Mouse (Mus musculus): ENCODE measurements around the gene Pdcl2. TPM values are rescaled to one million over a fixed set of nuclear protein-coding genes. Genes with fewer than 3 reads are reported as not detected.

Pdcl2 gene
- not detected in 2 replicates for total RNA-seq (2015; ENCODE audit: low replicate concordance)
- not detected in 2 replicates for total RNA-seq (2017; ENCODE audit: low replicate concordance)

GRCm38 (mm10) chr5:76330953-76331352 is at the start of gene Pdcl2:
Gene Pdcl2 (minus strand): TSS chr5:76331156.
- ATAC-seq (replicated peaks; ENCODE audit: low FRiP score, poor library complexity, severe bottlenecking) = no peak

GRCm38 (mm10) chr5:76379216-76379615 is 48.3 kb upstream of the Pdcl2 start:
- no peak for ATAC-seq (replicated peaks; ENCODE audit: low FRiP score, poor library complexity, severe bottlenecking)

GRCm38 (mm10) chr5:76369215-76369840 is 38.4 kb upstream of the Pdcl2 start:
- no peak for ATAC-seq (replicated peaks; ENCODE audit: low FRiP score, poor library complexity, severe bottlenecking)

- no peak for ATAC-seq (replicated peaks; ENCODE audit: low FRiP score, poor library complexity, severe bottlenecking)
Observed at GRCm38 (mm10) chr5:76365406-76365805, 34.5 kb upstream of the Pdcl2 start.

GRCm38 (mm10) chr5:76363453-76364104 is 32.6 kb upstream of the Pdcl2 start, which contains the start of gene Nmu:
Gene Nmu (minus strand): TSS chr5:76363788.
- ATAC-seq (replicated peaks; ENCODE audit: low FRiP score, poor library complexity, severe bottlenecking) = no peak

GRCm38 (mm10) chr5:76360786-76361185 is 29.8 kb upstream of the Pdcl2 start:
- ATAC-seq (replicated peaks; ENCODE audit: low FRiP score, poor library complexity, severe bottlenecking) = no peak

GRCm38 (mm10) chr5:76360057-76360456 is 29.1 kb upstream of the Pdcl2 start:
- no peak for ATAC-seq (replicated peaks; ENCODE audit: low FRiP score, poor library complexity, severe bottlenecking)

- ATAC-seq (replicated peaks; ENCODE audit: low FRiP score, poor library complexity, severe bottlenecking) = no peak
Observed at GRCm38 (mm10) chr5:76351953-76352611, 21.1 kb upstream of the Pdcl2 start.

GRCm38 (mm10) chr5:76351537-76351936 is 20.6 kb upstream of the Pdcl2 start:
- no peak for ATAC-seq (replicated peaks; ENCODE audit: low FRiP score, poor library complexity, severe bottlenecking)

- no peak for ATAC-seq (replicated peaks; ENCODE audit: low FRiP score, poor library complexity, severe bottlenecking)
Observed at GRCm38 (mm10) chr5:76346137-76346536, 15.2 kb upstream of the Pdcl2 start.

GRCm38 (mm10) chr5:76340931-76341330 is 10.0 kb upstream of the Pdcl2 start:
- ATAC-seq (replicated peaks; ENCODE audit: low FRiP score, poor library complexity, severe bottlenecking) = no peak

- no peak for ATAC-seq (replicated peaks; ENCODE audit: low FRiP score, poor library complexity, severe bottlenecking)
Observed at GRCm38 (mm10) chr5:76337100-76337499, 6.1 kb upstream of the Pdcl2 start.

- no peak for ATAC-seq (replicated peaks; ENCODE audit: low FRiP score, poor library complexity, severe bottlenecking)
Observed at GRCm38 (mm10) chr5:76333833-76334232, 2.9 kb upstream of the Pdcl2 start.

- ATAC-seq (replicated peaks; ENCODE audit: low FRiP score, poor library complexity, severe bottlenecking) = no peak
Observed at GRCm38 (mm10) chr5:76327296-76327695, 3.7 kb downstream of the Pdcl2 start.

GRCm38 (mm10) chr5:76325113-76325512 is 5.8 kb downstream of the Pdcl2 start:
- ATAC-seq (replicated peaks; ENCODE audit: low FRiP score, poor library complexity, severe bottlenecking) = no peak

- no peak for ATAC-seq (replicated peaks; ENCODE audit: low FRiP score, poor library complexity, severe bottlenecking)
Observed at GRCm38 (mm10) chr5:76321249-76322196, 9.4 kb downstream of the Pdcl2 start.

- no peak for ATAC-seq (replicated peaks; ENCODE audit: low FRiP score, poor library complexity, severe bottlenecking)
Observed at GRCm38 (mm10) chr5:76308206-76308605, 22.8 kb downstream of the Pdcl2 start.

GRCm38 (mm10) chr5:76306261-76306660 is 24.7 kb downstream of the Pdcl2 start:
- ATAC-seq (replicated peaks; ENCODE audit: low FRiP score, poor library complexity, severe bottlenecking) = no peak

GRCm38 (mm10) chr5:76305616-76306015 is 25.3 kb downstream of the Pdcl2 start:
- no peak for ATAC-seq (replicated peaks; ENCODE audit: low FRiP score, poor library complexity, severe bottlenecking)

Measured in erythroblast, adult 5-6 weeks (primary cell).